Mouse (Mus musculus) hindbrain, embryonic 11.5 days (tissue): ENCODE data around the gene Lgals2. TPM values are rescaled to one million over a fixed set of nuclear protein-coding genes. Genes with fewer than 3 reads are reported as not detected.
"Not testable (repeated sequence)": the region's sequence is repeated elsewhere in the genome, so short reads cannot be mapped to it uniquely, and the experiment has no call there.

ENCODE experiments used
- ATAC-seq: fragments of 200-750 bp; cut with Nextera tagmentation; 2 replicates; pipeline ENCODE4 v1.8.0; 2017; ENCODE audit warnings: mild to moderate bottlenecking, moderate TSS enrichment, moderate library complexity; ENCODE audit not compliant: low FRiP score
- DNase-seq: peaks from one replicate; pipeline ENCODE4 v3.0.0-alpha.2; 2015; ENCODE audit warnings: low spot score
- H3K27ac ChIP-seq: fragments of 300-500 bp; sonication (generic); 2 replicates; pipeline ENCODE4 v1.5.1; 2014; ENCODE audit warnings: mild to moderate bottlenecking, low read depth, low read length
- H3K27me3 ChIP-seq: fragments of 300-500 bp; sonication (generic); 2 replicates; pipeline ENCODE4 v1.6.1; 2014; ENCODE audit warnings: mild to moderate bottlenecking, low read length, moderate library complexity, mixed read lengths; ENCODE audit not compliant: control insufficient read depth, insufficient read depth
- H3K36me3 ChIP-seq: fragments of 300-500 bp; sonication (generic); 2 replicates; pipeline ENCODE4 v1.6.1; 2014; ENCODE audit warnings: mild to moderate bottlenecking, low read length, moderate library complexity, mixed read lengths; ENCODE audit not compliant: control insufficient read depth, insufficient read depth
- H3K4me1 ChIP-seq: fragments of 300-500 bp; sonication (generic); replicated peaks from 2 replicates; pipeline ENCODE4 v1.6.1; 2014; ENCODE audit warnings: low read length, mixed read lengths; ENCODE audit not compliant: control insufficient read depth, insufficient read depth
- H3K4me2 ChIP-seq: fragments of 300-500 bp; sonication (generic); replicated peaks from 2 replicates; pipeline ENCODE4 v1.6.1; 2014; ENCODE audit warnings: mild to moderate bottlenecking, low read depth, low read length
- H3K4me3 ChIP-seq: fragments of 300-500 bp; sonication (generic); 2 replicates; pipeline ENCODE4 v1.5.1; 2014; ENCODE audit warnings: low read depth, low read length
- H3K9ac ChIP-seq: fragments of 300-500 bp; sonication (generic); 2 replicates; pipeline ENCODE4 v1.6.1; 2014; ENCODE audit warnings: low read depth, low read length
- H3K9me3 ChIP-seq: fragments of 300-500 bp; sonication (generic); 2 replicates; pipeline ENCODE4 v1.6.1; 2016; ENCODE audit warnings: low read length; ENCODE audit not compliant: control insufficient read depth
- WGBS: fragments of 180-500 bp; shearing (Covaris S2); extraction: QIAGEN DNeasy Blood & Tissue Kit; methylation state at CpG from one replicate; pipeline ENCODE4 v1.1.7; 2014; 5-methylcytosine and 5-hydroxymethylcytosine counted together
- polyA plus RNA-seq: library from polyadenylated mRNA; unstranded; fragments of >200 nt; fragmentation: Nextera tagmentation; extraction: Ambion mirVana; gene quantifications from 2 replicates; pipeline ENCODE4 v1.2.1, GENCODE M21; 2014

Lgals2 gene
- polyA plus RNA-seq, 1 experiment from 2014 or later, result not detected

GRCm38 (mm10) chr15:78896149-78896548, 40.8 kb upstream of the Lgals2 start:
- no peak overlapping the region for H3K4me3 ChIP-seq
- H3K27ac ChIP-seq, result no peak overlapping the region
- 80% methylated on average over 3 of the region's 3 CpGs for WGBS
- H3K9ac ChIP-seq, result no peak overlapping the region
- no peak overlapping the region for H3K4me2 ChIP-seq
- ATAC-seq, result no peak
- H3K27me3 ChIP-seq, result peaks cover 8% of the 10 kb centered on the region
- no peaks in the 10 kb centered on the region for H3K9me3 ChIP-seq
- peaks cover 5% of the 10 kb centered on the region; the same call in 1 of the 2 replicates for H3K4me1 ChIP-seq
- DNase-seq, result no peak
- H3K36me3 ChIP-seq, result peaks cover 5% of the 10 kb centered on the region; the same call in 1 of the 2 replicates

- H3K4me1 ChIP-seq, result peaks cover 3% of the 10 kb centered on the region; the same call in 1 of the 2 replicates
- 88% methylated on average over 2 of the region's 2 CpGs for WGBS
- H3K27ac ChIP-seq, result no peak overlapping the region
These were observed 40.4 kb upstream of the Lgals2 start for GRCm38 (mm10) chr15:78895741-78896140.

GRCm38 (mm10) chr15:78894726-78895125, 39.4 kb upstream of the Lgals2 start:
- WGBS, result 83% methylated on average over 13 of the region's 13 CpGs

More at GRCm38 (mm10) chr15:78895741-78896140, 40.4 kb upstream of the Lgals2 start:
- no peak for DNase-seq
- Histone ChIP-seq H3K4me3 (no peak overlapping the region), H3K27me3 (peaks cover 8% of the 10 kb centered on the region), H3K9ac (no peak overlapping the region), H3K4me2 (no peak overlapping the region), H3K9me3 (no peaks in the 10 kb centered on the region), H3K36me3 (peaks cover 5% of the 10 kb centered on the region; the same call in 1 of the 2 replicates)
- ATAC-seq, result no peak

GRCm38 (mm10) chr15:78892440-78892839, 37.1 kb upstream of the Lgals2 start:
- Histone ChIP-seq H3K9me3 (no peaks in the 10 kb centered on the region), H3K4me2 (no peak overlapping the region), H3K27me3 (no peaks in the 10 kb centered on the region), H3K36me3 (peaks cover 11% of the 10 kb centered on the region; the same call in 1 of the 2 replicates), H3K4me3 (no peak overlapping the region), H3K9ac (no peak overlapping the region), H3K27ac (no peak overlapping the region), H3K4me1 (peaks cover 3% of the 10 kb centered on the region; the same call in 1 of the 2 replicates)
- 71% methylated on average over 7 of the region's 7 CpGs for WGBS
- no peak for DNase-seq
- no peak for ATAC-seq

More at GRCm38 (mm10) chr15:78894726-78895125, 39.4 kb upstream of the Lgals2 start:
- H3K4me2 ChIP-seq, result no peak overlapping the region
- peaks cover 2% of the 10 kb centered on the region; the same call in 1 of the 2 replicates for H3K4me1 ChIP-seq
- no peaks in the 10 kb centered on the region for H3K9me3 ChIP-seq
- ATAC-seq (no peak), DNase-seq (no peak)
- H3K27ac ChIP-seq, result no peak overlapping the region
- H3K4me3 ChIP-seq, result no peak overlapping the region
- H3K27me3 ChIP-seq, result 0 out of 2 replicates have a peak, but pooled peaks cover under 1% of the 10 kb centered on the region
- H3K9ac ChIP-seq, result no peak overlapping the region
- peaks cover 5% of the 10 kb centered on the region; the same call in 1 of the 2 replicates for H3K36me3 ChIP-seq

- 34% methylated on average over 13 of the region's 13 CpGs for WGBS
- DNase-seq (no peak), ATAC-seq (no peak)
- Histone ChIP-seq H3K36me3 (peaks cover 11% of the 10 kb centered on the region; the same call in 1 of the 2 replicates), H3K9ac (no peak overlapping the region), H3K4me2 (no peak overlapping the region), H3K27ac (no peak overlapping the region), H3K4me1 (peaks cover 3% of the 10 kb centered on the region; the same call in 1 of the 2 replicates), H3K27me3 (no peaks in the 10 kb centered on the region), H3K9me3 (no peaks in the 10 kb centered on the region), H3K4me3 (no peak overlapping the region)
These were observed 34.1 kb upstream of the Lgals2 start for GRCm38 (mm10) chr15:78889401-78889853.

GRCm38 (mm10) chr15:78881828-78882227, 26.5 kb upstream of the Lgals2 start:
- no peaks in the 10 kb centered on the region; the same call in 1 of the 2 replicates for H3K36me3 ChIP-seq
- ATAC-seq, result no peak

GRCm38 (mm10) chr15:78880432-78880831, 25.1 kb upstream of the Lgals2 start:
- no peak overlapping the region for H3K27ac ChIP-seq
- H3K9ac ChIP-seq, result no peak overlapping the region
- no peaks in the 10 kb centered on the region for H3K27me3 ChIP-seq
- no peaks in the 10 kb centered on the region; the same call in 1 of the 2 replicates for H3K4me1 ChIP-seq
- no peak overlapping the region for H3K4me3 ChIP-seq
- no peaks in the 10 kb centered on the region for H3K9me3 ChIP-seq
- H3K36me3 ChIP-seq, result no peaks in the 10 kb centered on the region; the same call in 1 of the 2 replicates
- DNase-seq, result no peak
- WGBS, result 94% methylated on average over 8 of the region's 8 CpGs
- no peak for ATAC-seq
- H3K4me2 ChIP-seq, result no peak overlapping the region

More at GRCm38 (mm10) chr15:78881828-78882227, 26.5 kb upstream of the Lgals2 start:
- no peak overlapping the region for H3K4me2 ChIP-seq
- 92% methylated on average over 3 of the region's 3 CpGs for WGBS
- H3K27me3 ChIP-seq, result no peaks in the 10 kb centered on the region
- H3K4me1 ChIP-seq, result no peaks in the 10 kb centered on the region
- no peaks in the 10 kb centered on the region for H3K9me3 ChIP-seq
- no peak for DNase-seq
- H3K27ac ChIP-seq, result no peak overlapping the region
- H3K4me3 ChIP-seq, result no peak overlapping the region
- H3K9ac ChIP-seq, result no peak overlapping the region

- H3K4me3 ChIP-seq, DNase-seq, H3K9ac ChIP-seq, H3K27ac ChIP-seq, H3K27me3 ChIP-seq, H3K4me1 ChIP-seq, ATAC-seq, H3K36me3 ChIP-seq, H3K4me2 ChIP-seq, H3K9me3 ChIP-seq: not testable (repeated sequence)
- WGBS, result 75% methylated on average over 7 of the region's 7 CpGs
These were observed 23.6 kb upstream of the Lgals2 start for GRCm38 (mm10) chr15:78878792-78879516.
